Mouse (Mus musculus): Measurements from ENCODE around the gene Tmcc3. TPM values are rescaled to one million over a fixed set of nuclear protein-coding genes. Genes with fewer than 3 reads are reported as not detected.

Gene Tmcc3
- polyA plus RNA-seq, 1 experiment from 2014 or later = 11.3 TPM

- no peaks in the 10 kb centered on the region for H3K27me3 ChIP-seq (ENCODE audit: control insufficient read depth, insufficient read depth, low read length)
- no peak for DNase-seq
- no peak overlapping the region for H3K9ac ChIP-seq (replicated peaks; ENCODE audit: low read length)
- no peak overlapping the region for H3K4me3 ChIP-seq (replicated peaks; ENCODE audit: low read depth, low read length)
- H3K4me2 ChIP-seq (ENCODE audit: low read length) = no peak overlapping the region
- H3K27ac ChIP-seq (replicated peaks; ENCODE audit: low read depth, low read length) = no peak overlapping the region
- H3K9me3 ChIP-seq (ENCODE audit: control insufficient read depth, low read length) = no peaks in the 10 kb centered on the region
- 73% methylated on average over 6 of the region's 6 CpGs for WGBS
- no peaks in the 10 kb centered on the region for H3K36me3 ChIP-seq (ENCODE audit: control insufficient read depth, insufficient read depth, low read length)
- ATAC-seq (ENCODE audit: low FRiP score, low TSS enrichment) = no peak
- peaks cover 2% of the 10 kb centered on the region; the same call in 1 of the 2 replicates for H3K4me1 ChIP-seq (ENCODE audit: control insufficient read depth, insufficient read depth, low read length)
These were observed 118.8 kb downstream of the Tmcc3 start for GRCm38 (mm10) chr10:94430566-94430965.

DNA sequence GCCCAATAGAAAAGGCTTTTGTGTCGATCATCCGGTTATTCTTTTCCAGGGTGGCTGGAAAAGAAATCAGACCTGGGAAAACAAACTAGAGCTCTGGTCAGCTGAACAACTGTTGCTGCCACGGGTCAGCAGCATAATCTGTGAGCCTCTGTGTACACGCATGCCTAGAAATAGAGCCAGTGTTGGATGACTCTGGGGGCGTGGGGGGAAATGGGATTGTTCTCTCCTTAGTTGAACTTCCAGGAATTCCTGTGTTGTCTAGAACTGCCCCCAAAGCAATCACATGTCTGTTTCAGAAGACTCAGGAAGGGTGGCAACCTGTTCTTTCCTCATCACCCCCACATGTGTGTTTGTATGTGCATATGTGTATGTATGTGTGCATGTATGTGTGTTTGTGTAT is 121.2 kb downstream of the Tmcc3 start:
- H3K4me1 ChIP-seq (ENCODE audit: control insufficient read depth, insufficient read depth, low read length) = peaks cover 2% of the 10 kb centered on the region; the same call in 1 of the 2 replicates
- DNase-seq = no peak

GRCm38 (mm10) chr10:94433901-94434300 is 122.2 kb downstream of the Tmcc3 start:
- no peak overlapping the region for H3K9ac ChIP-seq (replicated peaks; ENCODE audit: low read length)
- 28% methylated on average over 7 of the region's 7 CpGs for WGBS
- no peak overlapping the region for H3K4me3 ChIP-seq (replicated peaks; ENCODE audit: low read depth, low read length)
- no peaks in the 10 kb centered on the region for H3K9me3 ChIP-seq (ENCODE audit: control insufficient read depth, low read length)
- H3K36me3 ChIP-seq (ENCODE audit: control insufficient read depth, insufficient read depth, low read length) = no peaks in the 10 kb centered on the region
- H3K4me1 ChIP-seq (ENCODE audit: control insufficient read depth, insufficient read depth, low read length) = peaks cover 2% of the 10 kb centered on the region; the same call in 1 of the 2 replicates
- no peak overlapping the region for H3K4me2 ChIP-seq (ENCODE audit: low read length)
- no peaks in the 10 kb centered on the region for H3K27me3 ChIP-seq (ENCODE audit: control insufficient read depth, insufficient read depth, low read length)
- H3K27ac ChIP-seq (replicated peaks; ENCODE audit: low read depth, low read length) = no peak overlapping the region
- ATAC-seq (ENCODE audit: low FRiP score, low TSS enrichment) (no peak), DNase-seq (peak; percentile 44)

More for the DNA sequence above, 121.2 kb downstream of the Tmcc3 start:
- Histone ChIP-seq H3K9ac (replicated peaks; ENCODE audit: low read length) (no peak overlapping the region), H3K4me3 (replicated peaks; ENCODE audit: low read depth, low read length) (no peak overlapping the region), H3K4me2 (ENCODE audit: low read length) (no peak overlapping the region), H3K27me3 (ENCODE audit: control insufficient read depth, insufficient read depth, low read length) (no peaks in the 10 kb centered on the region), H3K9me3 (ENCODE audit: control insufficient read depth, low read length) (no peaks in the 10 kb centered on the region), H3K27ac (replicated peaks; ENCODE audit: low read depth, low read length) (no peak overlapping the region), H3K36me3 (ENCODE audit: control insufficient read depth, insufficient read depth, low read length) (no peaks in the 10 kb centered on the region)
- no peak for ATAC-seq (ENCODE audit: low FRiP score, low TSS enrichment)
- 69% methylated on average over 5 of the region's 5 CpGs for WGBS

DNA sequence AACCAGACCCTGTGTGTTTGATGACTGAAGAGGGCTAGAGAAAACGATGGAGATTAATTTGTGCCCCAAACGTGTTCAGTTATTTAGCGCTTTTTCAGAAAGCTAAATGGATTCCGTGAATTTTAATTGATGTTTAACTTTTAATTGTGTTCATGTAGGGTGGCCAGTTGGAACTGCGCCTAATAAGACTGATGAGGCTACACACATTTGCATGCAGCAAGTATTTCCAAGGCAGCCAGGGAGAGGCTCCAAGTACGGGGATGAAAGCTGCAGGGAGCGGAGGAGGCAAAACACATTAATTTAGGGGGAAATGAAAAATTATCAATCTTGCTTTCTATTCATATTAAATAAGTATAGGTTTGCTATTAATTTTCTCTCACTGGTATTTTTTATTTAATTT is 131.0 kb downstream of the Tmcc3 start:
- Histone ChIP-seq H3K27ac (replicated peaks; ENCODE audit: low read depth, low read length) (no peak overlapping the region), H3K9ac (replicated peaks; ENCODE audit: low read length) (no peak overlapping the region), H3K36me3 (ENCODE audit: control insufficient read depth, insufficient read depth, low read length) (no peaks in the 10 kb centered on the region), H3K9me3 (ENCODE audit: control insufficient read depth, low read length) (no peaks in the 10 kb centered on the region), H3K4me1 (ENCODE audit: control insufficient read depth, insufficient read depth, low read length) (no peaks in the 10 kb centered on the region), H3K4me3 (replicated peaks; ENCODE audit: low read depth, low read length) (no peak overlapping the region), H3K27me3 (ENCODE audit: control insufficient read depth, insufficient read depth, low read length) (no peaks in the 10 kb centered on the region), H3K4me2 (ENCODE audit: low read length) (no peak overlapping the region)
- WGBS = 65% methylated on average over 7 of the region's 7 CpGs
- ATAC-seq (ENCODE audit: low FRiP score, low TSS enrichment) (no peak), DNase-seq (peak; percentile 50)

DNA sequence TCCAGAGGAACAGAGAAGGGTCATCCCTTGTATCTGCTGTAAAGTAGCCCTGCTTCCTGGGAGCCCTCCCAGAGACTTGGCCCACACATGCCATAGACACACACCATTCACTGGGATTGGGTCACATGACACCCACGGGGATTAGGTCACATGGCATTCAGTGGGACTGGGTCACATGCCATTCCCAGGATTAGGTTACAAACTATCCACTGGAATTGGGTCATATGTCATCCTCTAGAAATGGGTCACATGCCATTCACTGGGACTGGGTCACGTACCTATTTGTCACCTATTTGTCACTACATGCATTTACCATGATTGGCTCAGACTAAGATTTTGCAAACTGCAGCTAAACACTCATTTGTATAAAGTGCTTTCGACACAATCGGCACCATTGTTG is 131.7 kb downstream of the Tmcc3 start:
- Histone ChIP-seq H3K27me3 (ENCODE audit: control insufficient read depth, insufficient read depth, low read length) (no peaks in the 10 kb centered on the region), H3K27ac (replicated peaks; ENCODE audit: low read depth, low read length) (no peak overlapping the region), H3K4me3 (replicated peaks; ENCODE audit: low read depth, low read length) (no peak overlapping the region), H3K36me3 (ENCODE audit: control insufficient read depth, insufficient read depth, low read length) (no peaks in the 10 kb centered on the region), H3K9ac (replicated peaks; ENCODE audit: low read length) (no peak overlapping the region), H3K4me2 (ENCODE audit: low read length) (no peak overlapping the region), H3K9me3 (ENCODE audit: control insufficient read depth, low read length) (no peaks in the 10 kb centered on the region), H3K4me1 (ENCODE audit: control insufficient read depth, insufficient read depth, low read length) (no peaks in the 10 kb centered on the region)
- no peak for ATAC-seq (ENCODE audit: low FRiP score, low TSS enrichment)
- DNase-seq = no peak
- 87% methylated on average over 4 of the region's 4 CpGs for WGBS

- Histone ChIP-seq H3K9ac (replicated peaks; ENCODE audit: low read length) (no peak overlapping the region), H3K36me3 (ENCODE audit: control insufficient read depth, insufficient read depth, low read length) (no peaks in the 10 kb centered on the region), H3K4me1 (ENCODE audit: control insufficient read depth, insufficient read depth, low read length) (no peaks in the 10 kb centered on the region), H3K27me3 (ENCODE audit: control insufficient read depth, insufficient read depth, low read length) (no peaks in the 10 kb centered on the region), H3K4me2 (ENCODE audit: low read length) (no peak overlapping the region), H3K4me3 (replicated peaks; ENCODE audit: low read depth, low read length) (no peak overlapping the region), H3K9me3 (ENCODE audit: control insufficient read depth, low read length) (no peaks in the 10 kb centered on the region), H3K27ac (replicated peaks; ENCODE audit: low read depth, low read length) (no peak overlapping the region)
- ATAC-seq (ENCODE audit: low FRiP score, low TSS enrichment) (no peak), DNase-seq (no peak)
- WGBS = 89% methylated on average over 7 of the region's 7 CpGs
These were observed 133.4 kb downstream of the Tmcc3 start for GRCm38 (mm10) chr10:94445192-94445591.

- Histone ChIP-seq H3K4me1 (ENCODE audit: control insufficient read depth, insufficient read depth, low read length) (no peaks in the 10 kb centered on the region), H3K27me3 (ENCODE audit: control insufficient read depth, insufficient read depth, low read length) (no peaks in the 10 kb centered on the region), H3K9me3 (ENCODE audit: control insufficient read depth, low read length) (no peaks in the 10 kb centered on the region), H3K27ac (replicated peaks; ENCODE audit: low read depth, low read length) (no peak overlapping the region), H3K36me3 (ENCODE audit: control insufficient read depth, insufficient read depth, low read length) (no peaks in the 10 kb centered on the region), H3K4me2 (ENCODE audit: low read length) (no peak overlapping the region), H3K9ac (replicated peaks; ENCODE audit: low read length) (no peak overlapping the region), H3K4me3 (replicated peaks; ENCODE audit: low read depth, low read length) (no peak overlapping the region)
- ATAC-seq (ENCODE audit: low FRiP score, low TSS enrichment) = no peak
- no peak for DNase-seq
- 71% methylated on average over 7 of the region's 7 CpGs for WGBS
These were observed 134.7 kb downstream of the Tmcc3 start for GRCm38 (mm10) chr10:94446379-94447008.

- H3K27me3 ChIP-seq (ENCODE audit: control insufficient read depth, insufficient read depth, low read length) = no peaks in the 10 kb centered on the region
- H3K4me3 ChIP-seq (replicated peaks; ENCODE audit: low read depth, low read length) = no peak overlapping the region
- no peak overlapping the region for H3K9ac ChIP-seq (replicated peaks; ENCODE audit: low read length)
- ATAC-seq (ENCODE audit: low FRiP score, low TSS enrichment) = no peak
- 74% methylated on average over 3 of the region's 3 CpGs for WGBS
- H3K4me1 ChIP-seq (ENCODE audit: control insufficient read depth, insufficient read depth, low read length) = no peaks in the 10 kb centered on the region
- H3K36me3 ChIP-seq (ENCODE audit: control insufficient read depth, insufficient read depth, low read length) = no peaks in the 10 kb centered on the region
- no peaks in the 10 kb centered on the region for H3K9me3 ChIP-seq (ENCODE audit: control insufficient read depth, low read length)
- H3K27ac ChIP-seq (replicated peaks; ENCODE audit: low read depth, low read length) = no peak overlapping the region
- no peak overlapping the region for H3K4me2 ChIP-seq (ENCODE audit: low read length)
- no peak for DNase-seq
These were observed 137.9 kb downstream of the Tmcc3 start for GRCm38 (mm10) chr10:94449676-94450075.

- DNase-seq (no peak), ATAC-seq (ENCODE audit: low FRiP score, low TSS enrichment) (no peak)
- no peak overlapping the region for H3K4me3 ChIP-seq (replicated peaks; ENCODE audit: low read depth, low read length)
- no peak overlapping the region for H3K4me2 ChIP-seq (ENCODE audit: low read length)
- H3K9ac ChIP-seq (replicated peaks; ENCODE audit: low read length) = no peak overlapping the region
- H3K4me1 ChIP-seq (ENCODE audit: control insufficient read depth, insufficient read depth, low read length) = no peaks in the 10 kb centered on the region
- H3K27ac ChIP-seq (replicated peaks; ENCODE audit: low read depth, low read length) = no peak overlapping the region
- H3K27me3 ChIP-seq (ENCODE audit: control insufficient read depth, insufficient read depth, low read length) = no peaks in the 10 kb centered on the region
- WGBS = 52% methylated on average over 8 of the region's 8 CpGs
- H3K9me3 ChIP-seq (ENCODE audit: control insufficient read depth, low read length) = no peaks in the 10 kb centered on the region
- H3K36me3 ChIP-seq (ENCODE audit: control insufficient read depth, insufficient read depth, low read length) = no peaks in the 10 kb centered on the region
These were observed 139.0 kb downstream of the Tmcc3 start for GRCm38 (mm10) chr10:94450781-94451180.

Measured in midbrain, embryonic 14.5 days (tissue).